Mouse (Mus musculus): ENCODE results near the gene Sema4f. TPM values are rescaled to one million over a fixed set of nuclear protein-coding genes. Genes with fewer than 3 reads are reported as not detected.

Sema4f gene
- polyA plus RNA-seq, 2 experiments from 2014 or later = 2.3 to 3.1 TPM

GRCm38 (mm10) chr6:82913336-82914247, 26.0 kb downstream of the Sema4f start:
- peak; percentile 87 for ATAC-seq

GRCm38 (mm10) chr6:82911303-82911702, 28.3 kb downstream of the Sema4f start:
- ATAC-seq = no peak

DNA sequence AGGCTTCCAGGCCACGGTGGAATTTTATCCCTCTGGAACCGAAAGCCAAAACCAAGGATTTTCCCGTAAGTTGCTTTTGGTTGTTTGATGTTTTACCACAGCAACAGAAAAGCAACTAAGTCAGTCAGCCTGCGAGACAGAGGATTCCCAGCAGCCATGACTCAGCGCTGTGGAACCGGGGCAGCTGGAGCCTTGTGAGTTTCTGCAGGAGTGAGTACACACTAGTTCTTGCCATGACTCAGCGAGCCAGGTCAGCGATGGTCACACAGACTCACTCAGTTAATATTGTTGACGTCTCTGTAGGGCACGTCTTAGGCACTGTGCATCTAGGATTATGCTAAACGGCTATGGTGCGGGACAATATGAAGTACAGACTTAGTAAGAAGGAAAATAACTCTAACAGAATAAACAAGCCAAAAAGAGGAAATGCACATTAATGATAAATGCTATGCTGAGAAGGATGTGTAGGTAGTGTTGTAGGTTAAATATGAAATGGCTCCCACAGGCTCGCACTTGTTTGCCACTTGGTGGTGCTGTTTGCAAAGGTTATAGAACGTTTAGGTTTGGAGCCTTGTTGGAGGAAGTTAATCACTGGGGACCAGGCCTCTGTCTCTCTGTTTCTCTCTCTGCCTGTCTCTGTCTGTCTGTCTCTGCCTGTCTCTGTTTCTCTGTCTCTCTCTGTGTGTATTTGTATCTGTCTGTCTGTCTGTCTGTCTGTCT, 30.3 kb downstream of the Sema4f start:
- ATAC-seq = peak; percentile 42

DNA sequence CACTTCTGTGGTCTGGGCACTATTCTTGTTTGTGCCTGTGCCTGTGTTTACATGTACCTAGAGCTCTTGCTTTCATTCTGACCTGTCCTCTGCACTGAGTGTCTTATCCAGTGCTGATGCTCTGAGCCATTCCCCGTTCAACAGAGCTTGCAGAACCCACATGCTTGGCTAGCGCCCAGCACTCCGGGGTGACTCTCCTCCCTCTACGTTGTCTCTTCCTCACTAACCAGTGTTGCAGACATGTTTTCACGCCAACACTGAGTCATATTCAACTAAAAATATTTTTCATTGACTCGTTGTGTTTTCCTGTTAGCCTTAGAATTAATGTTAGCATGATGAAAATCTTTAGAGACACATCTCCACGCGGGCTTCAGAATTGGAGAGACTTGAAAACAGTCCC, 31.5 kb downstream of the Sema4f start:
- no peak for ATAC-seq

- no peak for ATAC-seq
Observed at GRCm38 (mm10) chr6:82906985-82907384, 32.6 kb downstream of the Sema4f start.

DNA sequence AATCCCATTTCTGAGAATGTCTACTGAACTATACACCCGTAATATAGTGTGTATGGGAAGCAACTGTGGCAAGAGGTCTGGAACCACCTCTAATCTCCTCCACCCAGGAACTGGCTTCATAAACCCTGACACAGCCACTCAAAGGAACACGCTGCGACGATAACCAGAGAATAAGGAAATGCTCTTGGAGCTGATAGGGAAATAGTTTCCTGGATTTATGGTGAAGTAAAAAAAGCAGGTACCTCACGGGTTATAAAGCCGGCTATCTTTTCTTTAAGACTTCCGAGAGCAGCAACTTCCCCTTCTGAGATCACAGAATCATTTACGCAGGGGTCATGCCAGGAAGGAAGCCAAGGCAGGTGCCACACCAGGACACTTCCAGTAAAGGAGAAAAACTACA, 37.0 kb downstream of the Sema4f start:
- no peak for ATAC-seq

DNA sequence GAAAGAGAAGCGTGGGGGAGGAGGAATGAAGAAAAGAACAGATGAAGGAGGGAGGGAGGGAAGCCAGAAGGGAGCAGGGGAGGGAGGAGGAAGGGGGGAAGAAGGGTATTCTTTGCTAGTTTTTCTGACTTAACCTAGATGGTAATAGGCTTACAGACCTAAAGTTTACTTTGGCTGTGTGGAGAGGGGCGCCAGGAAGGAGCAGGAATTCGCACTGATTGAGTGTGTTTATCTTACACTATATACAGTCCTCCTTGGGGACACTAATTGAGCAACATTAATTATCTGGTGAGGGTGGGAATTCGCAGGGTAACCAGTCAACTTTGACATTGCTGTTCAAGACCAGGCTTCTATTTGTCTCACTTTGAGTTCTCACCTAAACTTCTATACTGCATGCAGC, 40.8 kb downstream of the Sema4f start:
- ATAC-seq = no peak

DNA sequence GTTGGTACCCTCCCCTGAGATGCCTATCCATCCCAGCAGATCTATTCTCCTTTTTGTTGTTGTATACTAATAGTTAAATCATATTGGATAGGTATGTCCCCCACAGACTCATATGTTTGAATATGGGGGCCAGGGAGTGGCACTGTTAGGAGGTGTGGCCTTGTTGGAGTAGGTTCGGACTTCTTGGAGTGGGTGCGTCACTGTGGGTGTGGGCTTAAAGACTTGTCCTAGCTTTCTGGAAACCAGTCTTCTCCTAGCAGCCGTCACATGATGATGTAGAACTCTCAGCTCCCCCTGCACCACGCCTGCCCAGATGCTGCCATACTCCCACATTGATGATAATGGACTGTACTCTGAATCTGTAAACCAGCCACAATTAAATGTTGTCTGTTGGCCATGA, 41.3 kb downstream of the Sema4f start:
- no peak for ATAC-seq

- ATAC-seq = no peak
Observed at GRCm38 (mm10) chr6:82897311-82897710, 42.3 kb downstream of the Sema4f start.

- ATAC-seq = no peak
Observed at GRCm38 (mm10) chr6:82893415-82893814, 46.2 kb downstream of the Sema4f start.

GRCm38 (mm10) chr6:82892540-82892939, 47.0 kb downstream of the Sema4f start:
- ATAC-seq = no peak

- peak; percentile 67 for ATAC-seq
Observed at GRCm38 (mm10) chr6:82891488-82891887, 48.1 kb downstream of the Sema4f start.

- ATAC-seq = no peak
Observed at GRCm38 (mm10) chr6:82886330-82886729, 53.2 kb downstream of the Sema4f start.

DNA sequence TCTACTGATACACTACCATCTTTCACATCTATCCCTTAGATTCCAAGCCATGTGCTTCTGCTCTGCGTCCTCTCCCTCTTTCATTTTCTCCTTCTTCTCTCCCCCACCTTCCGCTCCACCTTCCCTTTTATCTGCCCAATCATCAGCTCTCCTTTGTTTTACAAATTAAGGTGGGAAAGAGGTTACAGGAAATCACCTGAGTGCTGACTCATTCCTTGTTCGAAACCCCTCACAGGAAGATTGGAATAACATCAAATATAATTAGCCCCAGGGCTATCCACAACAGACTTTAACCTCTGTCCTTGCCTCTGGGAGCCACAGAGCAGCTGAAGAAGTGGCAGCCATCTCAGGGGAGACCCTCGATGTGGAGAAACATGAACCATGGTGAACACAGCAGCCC, 53.7 kb downstream of the Sema4f start:
- no peak for ATAC-seq

GRCm38 (mm10) chr6:82885441-82885840, 54.1 kb downstream of the Sema4f start:
- ATAC-seq = no peak

DNA sequence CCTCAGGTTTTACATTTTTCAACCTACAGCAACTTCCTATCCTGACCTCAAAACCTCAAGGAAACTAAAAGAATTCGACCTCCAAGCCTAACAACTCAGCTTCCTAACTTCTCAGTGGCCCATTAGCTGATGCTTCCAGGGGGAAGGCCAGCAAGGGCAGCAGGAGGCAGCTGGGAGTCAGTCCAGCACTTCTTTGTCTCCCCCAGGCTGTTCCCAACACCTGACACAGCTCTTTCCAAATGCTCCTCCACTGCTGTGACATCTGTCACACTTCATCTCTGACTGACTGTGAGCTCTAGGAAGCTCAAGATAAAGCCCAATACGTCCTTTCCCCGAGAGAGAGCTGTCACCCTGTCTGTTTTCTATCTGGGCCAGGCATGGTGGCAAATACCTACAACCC, 55.0 kb downstream of the Sema4f start:
- no peak for ATAC-seq

DNA sequence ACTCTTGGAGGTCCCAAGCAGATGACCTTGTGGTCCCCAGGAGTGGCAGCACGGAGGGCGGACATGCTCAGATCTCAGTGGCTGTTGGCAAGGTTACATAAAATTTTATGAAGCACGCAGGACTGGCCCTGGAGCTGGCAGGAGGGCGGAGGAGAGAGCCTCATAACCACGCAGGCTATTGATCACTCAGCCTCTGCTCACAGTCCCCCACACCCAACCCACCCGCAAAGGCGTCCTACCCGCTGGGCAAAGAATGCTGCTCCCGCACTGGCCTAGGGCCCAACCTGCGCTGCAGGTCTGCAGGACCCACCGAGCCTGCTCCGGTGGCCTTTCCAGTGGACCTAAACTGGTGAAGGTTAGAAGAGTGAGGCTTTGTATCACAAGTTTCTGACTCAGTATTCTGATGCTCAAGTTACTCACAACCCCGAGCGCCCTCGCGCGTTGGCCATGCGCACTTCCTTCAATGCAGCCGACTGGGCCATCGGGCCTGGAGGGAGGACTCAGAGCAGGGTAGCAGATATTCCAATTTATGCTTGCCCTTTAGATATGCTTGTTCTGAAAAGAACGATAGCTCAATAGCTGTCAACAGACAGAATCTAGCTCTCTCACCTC, 58.0 kb downstream of the Sema4f start:
- no peak for ATAC-seq

- no peak for ATAC-seq
Observed at GRCm38 (mm10) chr6:82880807-82881206, 58.8 kb downstream of the Sema4f start.

GRCm38 (mm10) chr6:82879463-82880089, 60.0 kb downstream of the Sema4f start:
- ATAC-seq = no peak

DNA sequence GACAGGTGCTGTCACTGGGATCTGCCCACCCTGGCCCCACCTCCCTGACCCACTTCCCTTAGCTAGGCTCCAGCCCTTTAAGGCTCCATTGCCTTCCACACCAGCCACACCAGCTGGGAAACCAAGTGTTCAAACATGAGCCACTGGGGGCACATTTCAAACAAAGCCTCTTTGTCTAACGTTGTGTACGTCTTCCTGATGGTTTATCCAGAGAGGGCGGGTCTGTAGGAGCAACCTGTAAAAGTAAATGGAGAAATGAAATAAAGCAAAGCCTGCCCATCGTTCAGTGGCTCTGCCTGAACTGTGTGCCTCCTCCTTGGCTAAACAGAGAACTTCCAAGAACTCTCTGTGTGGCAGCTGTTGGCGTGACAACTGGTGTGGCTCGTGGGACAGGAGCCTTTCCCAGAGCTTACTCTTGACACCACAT, 64.0 kb downstream of the Sema4f start:
- ATAC-seq = no peak

GRCm38 (mm10) chr6:82872332-82872707, 67.2 kb downstream of the Sema4f start:
- ATAC-seq = peak; percentile 88

DNA sequence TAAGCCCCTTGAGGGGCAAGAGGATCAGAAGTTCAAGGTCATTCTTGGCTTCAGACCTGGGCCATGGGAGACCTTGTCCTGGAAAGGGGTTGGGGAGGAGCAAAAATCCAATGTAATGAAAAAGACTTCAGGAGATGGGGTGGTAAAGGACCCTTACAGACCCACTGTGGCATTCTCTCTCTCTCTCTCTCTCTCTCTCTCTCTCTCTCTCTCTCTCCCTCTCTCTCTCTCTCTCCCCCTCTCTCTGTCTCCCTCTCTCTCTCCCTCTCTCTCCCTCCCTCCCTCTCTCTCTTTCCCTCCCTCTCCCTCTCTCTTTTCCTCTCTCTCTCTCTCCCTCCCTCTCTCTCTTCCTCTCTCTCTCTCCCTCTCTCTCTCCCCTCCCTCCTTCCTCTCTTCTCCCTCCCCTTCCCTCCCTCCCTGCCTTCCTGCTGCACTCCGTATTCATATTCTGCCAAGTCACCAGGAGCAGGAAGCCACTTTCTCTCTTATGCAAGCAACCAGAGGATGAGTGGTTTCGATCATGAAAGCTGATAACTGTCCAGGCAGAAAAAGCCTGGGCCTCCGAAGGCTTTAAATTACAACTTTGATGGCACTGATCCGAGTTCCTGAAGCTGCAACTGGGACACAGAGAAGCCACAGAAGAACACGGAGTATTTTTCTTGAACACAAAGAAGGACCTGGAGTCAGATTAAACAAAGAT, 67.8 kb downstream of the Sema4f start:
- peak; percentile 26 for ATAC-seq
